Mouse (Mus musculus): ENCODE results near the gene Cd209g. TPM values are rescaled to one million over a fixed set of nuclear protein-coding genes. Genes with fewer than 3 reads are reported as not detected.

Gene Cd209g
- polyA plus RNA-seq, 1 experiment from 2014 or later = not detected

DNA sequence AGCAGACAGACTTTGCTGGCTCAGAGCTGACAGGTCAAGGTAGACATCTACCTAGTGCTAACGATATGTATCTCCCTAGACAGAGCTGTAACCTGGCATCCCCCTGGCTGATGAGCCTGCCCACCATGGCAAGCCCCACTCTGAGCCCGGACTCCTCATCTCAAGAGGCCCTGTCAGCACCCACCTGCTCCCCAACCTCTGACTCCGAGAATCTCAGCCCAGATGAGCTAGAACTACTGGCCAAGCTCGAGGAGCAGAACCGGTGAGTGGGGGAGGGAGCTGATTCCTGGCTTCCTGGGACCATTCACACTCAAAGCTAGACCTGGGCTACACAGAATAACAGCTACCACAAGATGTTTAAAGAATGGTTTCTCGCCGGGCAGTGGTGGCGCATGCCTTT lies 49.5 kb downstream of the Cd209g start:
- H3K4me1 ChIP-seq (ENCODE audit: control insufficient read depth, insufficient read depth, low read length) = no peaks in the 10 kb centered on the region
- no peak overlapping the region for H3K27ac ChIP-seq (replicated peaks; ENCODE audit: low read depth, low read length)
- 83% methylated on average over 8 of the region's 8 CpGs for WGBS
- no peaks in the 10 kb centered on the region; the same call in 1 of the 2 replicates for H3K36me3 ChIP-seq (replicated peaks; ENCODE audit: control insufficient read depth, insufficient read depth, low read depth, low read length)
- DNase-seq (ENCODE audit: low spot score) (no peak), ATAC-seq (replicated peaks; ENCODE audit: insufficient number of reproducible peaks, low FRiP score, low TSS enrichment, low read depth) (no peak)
- no peak overlapping the region for H3K4me3 ChIP-seq (ENCODE audit: low read depth, low read length)
- no peak overlapping the region for H3K4me2 ChIP-seq (ENCODE audit: low read depth, low read length)
- no peaks in the 10 kb centered on the region for H3K27me3 ChIP-seq (ENCODE audit: control insufficient read depth, insufficient read depth, low read length)
- H3K9ac ChIP-seq (replicated peaks; ENCODE audit: low read length) = no peak overlapping the region
- H3K9me3 ChIP-seq (replicated peaks; ENCODE audit: control insufficient read depth, low read length) = no peaks in the 10 kb centered on the region

DNA sequence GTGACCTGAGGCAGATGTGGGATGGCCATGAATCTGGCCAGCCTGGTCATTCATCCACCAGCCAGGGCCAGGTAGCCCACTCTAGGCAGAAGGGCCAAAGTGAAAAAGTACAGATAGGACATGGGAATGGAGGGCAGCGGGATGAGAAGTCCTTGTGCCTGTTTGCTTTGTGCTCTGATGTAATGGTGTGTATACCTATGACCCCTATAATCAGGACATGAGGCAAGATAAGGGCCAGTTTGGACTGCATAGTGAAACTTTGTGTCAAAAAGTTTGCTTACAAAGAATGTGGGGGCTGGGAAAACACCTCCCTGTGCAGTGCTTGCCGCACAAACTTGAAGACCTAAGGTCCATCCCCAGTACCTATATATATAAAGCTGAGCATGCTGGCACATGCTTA lies 52.3 kb downstream of the Cd209g start:
- DNase-seq (ENCODE audit: low spot score) (no peak), ATAC-seq (replicated peaks; ENCODE audit: insufficient number of reproducible peaks, low FRiP score, low TSS enrichment, low read depth) (no peak)
- no peak overlapping the region for H3K4me2 ChIP-seq (ENCODE audit: low read depth, low read length)
- no peaks in the 10 kb centered on the region; the same call in 1 of the 2 replicates for H3K36me3 ChIP-seq (replicated peaks; ENCODE audit: control insufficient read depth, insufficient read depth, low read depth, low read length)
- H3K27me3 ChIP-seq (ENCODE audit: control insufficient read depth, insufficient read depth, low read length) = no peaks in the 10 kb centered on the region
- H3K9ac ChIP-seq (replicated peaks; ENCODE audit: low read length) = no peak overlapping the region
- H3K4me3 ChIP-seq (ENCODE audit: low read depth, low read length) = no peak overlapping the region
- H3K4me1 ChIP-seq (ENCODE audit: control insufficient read depth, insufficient read depth, low read length) = no peaks in the 10 kb centered on the region
- H3K27ac ChIP-seq (replicated peaks; ENCODE audit: low read depth, low read length) = no peak overlapping the region
- no peaks in the 10 kb centered on the region for H3K9me3 ChIP-seq (replicated peaks; ENCODE audit: control insufficient read depth, low read length)
- 86% methylated on average over 2 of the region's 2 CpGs for WGBS

Other genes starting within 250 kb of the Cd209g start
- gene Cd209b, start 207.3 kb upstream of the Cd209g start, polyA plus RNA-seq (2014; fragmentation: Nextera tagmentation; extraction: Ambion mirVana) = not detected in 2 replicates
- gene Cd209c, start 179.4 kb upstream of the Cd209g start, polyA plus RNA-seq (2014; fragmentation: Nextera tagmentation; extraction: Ambion mirVana) = 0.18 and 0.60 TPM in 2 replicates
- gene Cd209f, start 28.3 kb upstream of the Cd209g start, polyA plus RNA-seq (2014; fragmentation: Nextera tagmentation; extraction: Ambion mirVana) = not detected in 2 replicates
- 16.0 and 20.0 TPM in 2 replicates for gene Evi5l, start 32.5 kb downstream of the Cd209g start, polyA plus RNA-seq (2014; fragmentation: Nextera tagmentation; extraction: Ambion mirVana)
- 7.1 and 9.8 TPM in 2 replicates for gene Prr36, start 83.4 kb downstream of the Cd209g start, polyA plus RNA-seq (2014; fragmentation: Nextera tagmentation; extraction: Ambion mirVana)
- gene Lrrc8e, start 92.7 kb downstream of the Cd209g start, polyA plus RNA-seq (2014; fragmentation: Nextera tagmentation; extraction: Ambion mirVana) = 0.32 and 0.38 TPM in 2 replicates
- 16.7 TPM in 2 replicates for gene Map2k7, start 104.6 kb downstream of the Cd209g start, polyA plus RNA-seq (2014; fragmentation: Nextera tagmentation; extraction: Ambion mirVana)
- 0.53 and 0.67 TPM in 2 replicates for gene Gm49320, start 104.8 kb downstream of the Cd209g start, polyA plus RNA-seq (2014; fragmentation: Nextera tagmentation; extraction: Ambion mirVana)
- gene Tgfbr3l, start 114.1 kb downstream of the Cd209g start, polyA plus RNA-seq (2014; fragmentation: Nextera tagmentation; extraction: Ambion mirVana) = 1.5 and 1.8 TPM in 2 replicates
- gene Snapc2, start 119.0 kb downstream of the Cd209g start, polyA plus RNA-seq (2014; fragmentation: Nextera tagmentation; extraction: Ambion mirVana) = 59.8 and 67.4 TPM in 2 replicates
- gene Ctxn1, start 125.2 kb downstream of the Cd209g start, polyA plus RNA-seq (2014; fragmentation: Nextera tagmentation; extraction: Ambion mirVana) = 75.3 and 88.2 TPM in 2 replicates
- gene Timm44, start 141.8 kb downstream of the Cd209g start, polyA plus RNA-seq (2014; fragmentation: Nextera tagmentation; extraction: Ambion mirVana) = 70.2 and 74.3 TPM in 2 replicates
- 13.6 and 14.0 TPM in 2 replicates for gene Ccl25, start 191.1 kb downstream of the Cd209g start, polyA plus RNA-seq (2014; fragmentation: Nextera tagmentation; extraction: Ambion mirVana)
- 384 and 409 TPM in 2 replicates for gene Elavl1, start 191.3 kb downstream of the Cd209g start, polyA plus RNA-seq (2014; fragmentation: Nextera tagmentation; extraction: Ambion mirVana)